Mouse (Mus musculus): ENCODE measurements around the gene Grid2. TPM values are rescaled to one million over a fixed set of nuclear protein-coding genes. Genes with fewer than 3 reads are reported as not detected.

Grid2 gene
- total and polyA plus RNA-seq, 3 experiments, result not detected

- H3K4me3 ChIP-seq (ENCODE audit: control insufficient read depth in 1 of 2, insufficient read depth in 1 of 2, low read depth in 2 of 2, low read length in 2 of 2), result no peak overlapping the region
- H3K36me3 ChIP-seq (ENCODE audit: control insufficient read depth in 1 of 2, insufficient read depth in 2 of 2, low read length in 2 of 2), result no peaks in the 10 kb centered on the region
- no peaks in the 10 kb centered on the region for H3K79me2 ChIP-seq (ENCODE audit: control insufficient read depth, insufficient read depth, low read length, poor library complexity)
- H3K9ac ChIP-seq (ENCODE audit: control insufficient read depth, low read depth, low read length, poor library complexity, severe bottlenecking), result no peak overlapping the region
- H3K27me3 ChIP-seq (ENCODE audit: control insufficient read depth in 1 of 2, insufficient read depth in 2 of 2, low read length in 2 of 2), result no peaks in the 10 kb centered on the region
- TF ChIP-seq USF2 (IDR thresholded peaks at IDR 0.05; ENCODE audit: borderline replicate concordance in 1 of 2, insufficient read depth in 1 of 2, low read depth in 1 of 2, low read length in 2 of 2) (no peak), ELF1 (IDR thresholded peaks at IDR 0.05; ENCODE audit: low read depth, low read length) (no peak), BHLHE40 (IDR thresholded peaks at IDR 0.05; ENCODE audit: borderline replicate concordance, low read depth, low read length) (no peak), UBTF (IDR thresholded peaks at IDR 0.05; ENCODE audit: borderline replicate concordance, insufficient read depth, low read depth, low read length) (no peak), TAL1 (IDR thresholded peaks at IDR 0.05; ENCODE audit: low read length) (no peak)
- H3K4me1 ChIP-seq (ENCODE audit: control insufficient read depth in 1 of 2, insufficient read depth in 2 of 2, low read length in 2 of 2), result no peaks in the 10 kb centered on the region
- DNase-seq (ENCODE audit: low read depth, low spot score), result no peak
- no peak overlapping the region for H3K27ac ChIP-seq (ENCODE audit: control insufficient read depth, low read depth, low read length)
- no peaks in the 10 kb centered on the region for H3K9me3 ChIP-seq (replicated peaks; ENCODE audit: insufficient read depth, low read length)
These were observed 1361.2 kb downstream of the Grid2 start for GRCm38 (mm10) chr6:64616843-64617242.

GRCm38 (mm10) chr6:64617417-64618135 is 1361.9 kb downstream of the Grid2 start:
- Histone ChIP-seq H3K79me2 (ENCODE audit: control insufficient read depth, insufficient read depth, low read length, poor library complexity) (no peaks in the 10 kb centered on the region), H3K36me3 (ENCODE audit: control insufficient read depth in 1 of 2, insufficient read depth in 2 of 2, low read length in 2 of 2) (no peaks in the 10 kb centered on the region), H3K27me3 (ENCODE audit: control insufficient read depth in 1 of 2, insufficient read depth in 2 of 2, low read length in 2 of 2) (no peaks in the 10 kb centered on the region), H3K4me1 (ENCODE audit: control insufficient read depth in 1 of 2, insufficient read depth in 2 of 2, low read length in 2 of 2) (no peaks in the 10 kb centered on the region), H3K9me3 (replicated peaks; ENCODE audit: insufficient read depth, low read length) (no peaks in the 10 kb centered on the region), H3K9ac (ENCODE audit: control insufficient read depth, low read depth, low read length, poor library complexity, severe bottlenecking) (no peak overlapping the region), H3K4me3 (ENCODE audit: control insufficient read depth in 1 of 2, insufficient read depth in 1 of 2, low read depth in 2 of 2, low read length in 2 of 2) (no peak overlapping the region), H3K27ac (ENCODE audit: control insufficient read depth, low read depth, low read length) (no peak overlapping the region)
- no peak for DNase-seq (ENCODE audit: low read depth, low spot score)
- TF ChIP-seq MAX (IDR thresholded peaks at IDR 0.05; ENCODE audit: low read length) (no peak), SMC3 (IDR thresholded peaks at IDR 0.05; ENCODE audit: low read depth, low read length) (no peak), POLR2A (IDR thresholded peaks at IDR 0.05; ENCODE audit: control insufficient read depth in 1 of 2, insufficient read depth in 1 of 2, low read depth in 1 of 2, low read length in 2 of 2, poor library complexity in 1 of 2) (no peak), MYB (IDR thresholded peaks at IDR 0.05; ENCODE audit: low read depth, low read length) (no peak), MEF2A (IDR thresholded peaks at IDR 0.05; ENCODE audit: extremely low read depth, insufficient replicate concordance, low read depth, low read length, poor library complexity, severe bottlenecking) (no peak), KAT2A (conservative IDR thresholded peaks at IDR 0.05; ENCODE audit: low read depth, low read length) (no peak), JUND (IDR thresholded peaks at IDR 0.05; ENCODE audit: low read depth, low read length) (no peak), NRF1 (IDR thresholded peaks at IDR 0.05; ENCODE audit: insufficient read depth, low read depth, low read length, poor library complexity, severe bottlenecking) (no peak), ZC3H11A (IDR thresholded peaks at IDR 0.05; ENCODE audit: low read depth, low read length) (no peak), ETS1 (IDR thresholded peaks at IDR 0.05; ENCODE audit: low read depth, low read length) (no peak), CTCF (IDR thresholded peaks at IDR 0.05 in 2 of 3, conservative IDR thresholded peaks at IDR 0.05 in 1 of 3; ENCODE audit: control insufficient read depth in 1 of 3, insufficient read depth in 1 of 3, low read depth in 2 of 3, low read length in 3 of 3, poor library complexity in 1 of 3, severe bottlenecking in 1 of 3) (no peak), RCOR1 (IDR thresholded peaks at IDR 0.05; ENCODE audit: low read depth, low read length) (no peak), MYC (IDR thresholded peaks at IDR 0.05; ENCODE audit: low read depth, low read length) (no peak), SIN3A (IDR thresholded peaks at IDR 0.05; ENCODE audit: low read length) (no peak), MXI1 (IDR thresholded peaks at IDR 0.05; ENCODE audit: low read depth, low read length) (no peak), ZKSCAN1 (IDR thresholded peaks at IDR 0.05; ENCODE audit: low read depth, low read length) (no peak)

Data from MEL (cell line).